Mouse (Mus musculus): ENCODE results near the gene Pdcd1. TPM values are rescaled to one million over a fixed set of nuclear protein-coding genes. Genes with fewer than 3 reads are reported as not detected.

Gene Pdcd1
- polyA plus RNA-seq (2015; fragmentation: Nextera tagmentation; extraction: Ambion mirVana) = not detected in 2 replicates

GRCm38 (mm10) chr1:94052373-94052772 lies at the start of gene Pdcd1:
Pdcd1 (minus strand) TSS chr1:94052553.

GRCm38 (mm10) chr1:94020151-94020550 lies 32.2 kb downstream of the Pdcd1 start, which contains the start of gene Neu4:
Neu4 (plus strand) TSS chr1:94020451.

GRCm38 (mm10) chr1:93990209-93990608 lies 62.1 kb downstream of the Pdcd1 start, which contains the start of gene Gal3st2c:
Gal3st2c (plus strand) TSS chr1:93990509.

Other genes starting within 250 kb of the Pdcd1 start
- 6.5 and 6.8 TPM in 2 replicates for gene Ing5, start 248.6 kb downstream of the Pdcd1 start, polyA plus RNA-seq (2015; fragmentation: Nextera tagmentation; extraction: Ambion mirVana)
- 9.2 and 9.6 TPM in 2 replicates for gene D2hgdh, start 227.6 kb downstream of the Pdcd1 start, polyA plus RNA-seq (2015; fragmentation: Nextera tagmentation; extraction: Ambion mirVana)
- gene Gal3st2, start 191.2 kb downstream of the Pdcd1 start, polyA plus RNA-seq (2015; fragmentation: Nextera tagmentation; extraction: Ambion mirVana) = not detected in 2 replicates
- gene Gal3st2b, start 134.2 kb downstream of the Pdcd1 start, polyA plus RNA-seq (2015; fragmentation: Nextera tagmentation; extraction: Ambion mirVana) = not detected in 2 replicates
- gene Gal3st2c, start 62.0 kb downstream of the Pdcd1 start, polyA plus RNA-seq (2015; fragmentation: Nextera tagmentation; extraction: Ambion mirVana) = not detected in 2 replicates
- gene Neu4, start 32.1 kb downstream of the Pdcd1 start, polyA plus RNA-seq (2015; fragmentation: Nextera tagmentation; extraction: Ambion mirVana) = 1.1 and 1.3 TPM in 2 replicates

All from neural tube, postnatal 0 days (tissue).